11 mouse cellular contexts compared by ENCODE assay signal in genomic region chr12:85112550-85113251, GRCm38 (mm10). TPM values are rescaled to one million over a fixed set of nuclear protein-coding genes. Genes with fewer than 3 reads are reported as not detected.
A peak's percentile ranks its signal among the peaks of the same experiment; 100 is the strongest.
DNase-seq lines count a peak whose midpoint lies in the region; ATAC-seq and TF ChIP-seq lines count a peak whose summit lies in the region.
"Had no signal": no experiment of that assay in that cellular context is flagged by ENCODE, and none has a peak within 500 bp of the region (broad histone marks: within the 10 kb centered on the region; RNA-seq: fewer than 3 reads in every experiment).

No protein-coding gene starts in this region.

- H3K4me1 ChIP-seq in lung, embryonic 15.5 days: peaks cover 41% of the 10 kb centered on the region
- peaks cover 22% of the 10 kb centered on the region for H3K4me1 ChIP-seq in intestine, embryonic 14.5 days (replicated peaks; ENCODE audit: control insufficient read depth, insufficient read depth, low read length)
- H3K4me1 ChIP-seq in liver, embryonic 16.5 days (ENCODE audit: control insufficient read depth, low read depth, low read length): peaks cover 40% of the 10 kb centered on the region

- intact Hi-C loops in gastrocnemius, adult 2 months (cut with DNase I): no loop called here

- no peaks in the 10 kb centered on the region for H3K9me3 ChIP-seq in lung, embryonic 15.5 days
- H3K9me3 ChIP-seq in intestine, embryonic 14.5 days (ENCODE audit: control insufficient read depth, low read length): no peaks in the 10 kb centered on the region
- H3K9me3 ChIP-seq in liver, embryonic 16.5 days (replicated peaks; ENCODE audit: control insufficient read depth, low read length): no peaks in the 10 kb centered on the region

- H3K4me3 ChIP-seq in gastrocnemius, adult 2 months: peak overlapping the region; percentile 93
- H3K4me3 ChIP-seq in lung, embryonic 15.5 days: no peak overlapping the region
- H3K4me3 ChIP-seq in intestine, embryonic 14.5 days (ENCODE audit: low read depth, low read length): no peak overlapping the region
- peak overlapping the region; percentile 95 for H3K4me3 ChIP-seq in liver, embryonic 16.5 days (ENCODE audit: low read depth, low read length)

- 0 out of 2 replicates have a peak overlapping the region, but pooled peaks have one; percentile 96 for H3K27ac ChIP-seq in gastrocnemius, adult 2 months
- no peak overlapping the region for H3K27ac ChIP-seq in lung, embryonic 15.5 days
- H3K27ac ChIP-seq in intestine, embryonic 14.5 days (ENCODE audit: low read depth): no peak overlapping the region
- peak overlapping the region; percentile 60 for H3K27ac ChIP-seq in liver, embryonic 16.5 days (ENCODE audit: low read length)

- H3K27me3 ChIP-seq in lung, embryonic 15.5 days: no peaks in the 10 kb centered on the region
- H3K27me3 ChIP-seq in intestine, embryonic 14.5 days (replicated peaks; ENCODE audit: control insufficient read depth, insufficient read depth, low read length): no peaks in the 10 kb centered on the region
- no peaks in the 10 kb centered on the region for H3K27me3 ChIP-seq in liver, embryonic 16.5 days (ENCODE audit: control insufficient read depth, insufficient read depth, low read depth, low read length)

- TF ChIP-seq CTCF in gastrocnemius, adult 2 months (IDR thresholded peaks at IDR 0.05): no peak

- peaks cover 11% of the 10 kb centered on the region; the same call in 1 of the 2 replicates for H3K36me3 ChIP-seq in lung, embryonic 15.5 days
- peaks cover 21% of the 10 kb centered on the region for H3K36me3 ChIP-seq in intestine, embryonic 14.5 days (ENCODE audit: control insufficient read depth, insufficient read depth, low read length)
- H3K36me3 ChIP-seq in liver, embryonic 16.5 days (ENCODE audit: control insufficient read depth, insufficient read depth): no peaks in the 10 kb centered on the region; the same call in 1 of the 2 replicates

- H3K9ac ChIP-seq in lung, embryonic 15.5 days: 0 out of 2 replicates have a peak overlapping the region, but pooled peaks have one; percentile 3
- 0 out of 2 replicates have a peak overlapping the region, but pooled peaks have one; percentile 3 for H3K9ac ChIP-seq in intestine, embryonic 14.5 days (ENCODE audit: low read length)
- H3K9ac ChIP-seq in liver, embryonic 16.5 days (ENCODE audit: low read depth, low read length): peak overlapping the region; percentile 45

- peak overlapping the region; percentile 78 for H3K4me2 ChIP-seq in lung, embryonic 15.5 days
- H3K4me2 ChIP-seq in intestine, embryonic 14.5 days (ENCODE audit: low read length): no peak overlapping the region
- peak overlapping the region; percentile 88 for H3K4me2 ChIP-seq in liver, embryonic 16.5 days (ENCODE audit: low read depth, low read length)

- no peak for ATAC-seq in lung, embryonic 15.5 days (ENCODE audit: borderline replicate concordance, extremely low read depth, low FRiP score, low TSS enrichment)
- ATAC-seq in intestine, embryonic 14.5 days (replicated peaks; ENCODE audit: low FRiP score, low TSS enrichment, low read depth): no peak
- no peak for ATAC-seq in liver, embryonic 16.5 days (ENCODE audit: low read depth)

- no peak for DNase-seq in gastrocnemius, adult 2 months
- DNase-seq in gastrocnemius, adult 8-10 months (ENCODE audit: low spot score in 2 of 2): no peak
- DNase-seq in lung, adult 18-20 months: no peak
- no peak for DNase-seq in intestine, embryonic 14.5 days (ENCODE audit: low spot score)
- DNase-seq in left cerebral cortex, adult 8-10 months (ENCODE audit: low spot score in 2 of 2): no peak
- no peak for DNase-seq in spleen, adult 18-20 months
- DNase-seq: B cell, adult 2 months; cerebellum, adult 8-10 months; gastrocnemius, postnatal 10 days had no signal

- WGBS in lung, embryonic 15.5 days: 80% methylated on average over 7 of the region's 7 CpGs
- WGBS in intestine, embryonic 14.5 days: 88% methylated on average over 7 of the region's 7 CpGs
- WGBS in liver, embryonic 16.5 days (ENCODE audit: insufficient replicate concordance): 56% methylated on average over 7 of the region's 7 CpGs

RNA-seq across cellular contexts. Expression of gene Dlst, which starts 2.1 kb away (rescaled TPM):
- total RNA-seq in gastrocnemius, adult 2 months (2021): 100 to 1,000 TPM; 247 to 365 TPM
- total RNA-seq in gastrocnemius, adult 8-10 months (2022): 100 to 1,000 TPM; 236 to 267 (median 263) TPM
- polyA plus RNA-seq in lung, embryonic 15.5 days (2015; fragmentation: Nextera tagmentation; extraction: Ambion mirVana): 108 and 109 TPM in 2 replicates
- 110 and 115 TPM in 2 replicates for polyA plus RNA-seq in intestine, embryonic 14.5 days (2014; fragmentation: Nextera tagmentation; extraction: Ambion mirVana)
- 65.4 and 67.8 TPM in 2 replicates for polyA plus RNA-seq in liver, embryonic 16.5 days (2015; fragmentation: Nextera tagmentation; extraction: Ambion mirVana)
- 100 to 1,000 TPM; 140 to 155 (median 152) TPM for total RNA-seq in left cerebral cortex, adult 8-10 months (2022)

RNA-seq across cellular contexts. Expression of gene Prox2, which starts 2.1 kb away (rescaled TPM):
- 1 to 10 TPM; 1.7 to 3.0 TPM for total RNA-seq in gastrocnemius, adult 2 months (2021)
- total RNA-seq in gastrocnemius, adult 8-10 months (2022): 1 to 10 TPM; 2.0 to 3.3 (median 2.6) TPM
- 5.5 and 6.6 TPM in 2 replicates for polyA plus RNA-seq in lung, embryonic 15.5 days (2015; fragmentation: Nextera tagmentation; extraction: Ambion mirVana)
- 2.2 and 2.7 TPM in 2 replicates for polyA plus RNA-seq in intestine, embryonic 14.5 days (2014; fragmentation: Nextera tagmentation; extraction: Ambion mirVana)
- polyA plus RNA-seq in liver, embryonic 16.5 days (2015; fragmentation: Nextera tagmentation; extraction: Ambion mirVana): 2.5 and 2.8 TPM in 2 replicates
- 1 to 10 TPM; 2.8 to 3.3 (median 3.1) TPM for total RNA-seq in left cerebral cortex, adult 8-10 months (2022)

RNA-seq across cellular contexts. Expression of gene Rps6kl1, which starts 38.4 kb away (rescaled TPM):
- total RNA-seq in gastrocnemius, adult 2 months (2021): 1 to 10 TPM in 1 of 2 experiments, under 1 TPM in 1; 0.94 to 1.1 TPM
- under 1 TPM; 0.31 to 0.46 (median 0.32) TPM for total RNA-seq in gastrocnemius, adult 8-10 months (2022)
- polyA plus RNA-seq in lung, embryonic 15.5 days (2015; fragmentation: Nextera tagmentation; extraction: Ambion mirVana): 1.1 and 1.4 TPM in 2 replicates
- 2.9 TPM in 2 replicates for polyA plus RNA-seq in intestine, embryonic 14.5 days (2014; fragmentation: Nextera tagmentation; extraction: Ambion mirVana)
- polyA plus RNA-seq in liver, embryonic 16.5 days (2015; fragmentation: Nextera tagmentation; extraction: Ambion mirVana): 0.55 and 0.85 TPM in 2 replicates
- total RNA-seq in left cerebral cortex, adult 8-10 months (2022): 10 to 100 TPM; 35.0 to 37.6 (median 36.6) TPM

Comparison
In these comparisons a context has a peak if more than half of its experiments do, and no peak if none do; other contexts are left out.
1. H3K27ac ChIP-seq: peak in gastrocnemius, adult 2 months (single experiment) and liver, embryonic 16.5 days (single experiment); none in lung, embryonic 15.5 days (single experiment) and intestine, embryonic 14.5 days (single experiment).
2. H3K4me3 ChIP-seq: peak in gastrocnemius, adult 2 months (single experiment) and liver, embryonic 16.5 days (single experiment); none in lung, embryonic 15.5 days (single experiment) and intestine, embryonic 14.5 days (single experiment).
3. RNA of gene Rps6kl1, which starts 38.4 kb away (total RNA-seq): 35.0 to 37.6 TPM in left cerebral cortex, adult 8-10 months; 0.94 to 1.1 TPM in gastrocnemius, adult 2 months and 0.31 to 0.46 TPM in gastrocnemius, adult 8-10 months; every median in the first group is over 10 times any median in the second.
4. Peak in every context shown above with its lines, with median percentiles within 50 percentile points of each other: H3K9ac ChIP-seq.